Mouse (Mus musculus): ENCODE results near the gene Myct1. TPM values are rescaled to one million over a fixed set of nuclear protein-coding genes. Genes with fewer than 3 reads are reported as not detected.

The Myct1 gene
- polyA plus RNA-seq, 1 experiment from 2014 or later: 4.5 TPM

GRCm38 (mm10) chr10:5615186-5616040 lies 21.8 kb downstream of the Myct1 start:
- no peaks in the 10 kb centered on the region for H3K9me3 ChIP-seq (replicated peaks)
- no peak overlapping the region for H3K27ac ChIP-seq (ENCODE audit: poor library complexity, severe bottlenecking)
- H3K9ac ChIP-seq: no peak overlapping the region
- ATAC-seq (ENCODE audit: insufficient number of reproducible peaks, low FRiP score): no peak
- H3K4me3 ChIP-seq: no peak overlapping the region
- 77% methylated on average over 13 of the region's 13 CpGs for WGBS
- H3K27me3 ChIP-seq (replicated peaks): no peaks in the 10 kb centered on the region
- H3K36me3 ChIP-seq: no peaks in the 10 kb centered on the region
- H3K4me1 ChIP-seq (replicated peaks): no peaks in the 10 kb centered on the region
- no peak overlapping the region for H3K4me2 ChIP-seq

- H3K4me1 ChIP-seq (replicated peaks): peaks cover 7% of the 10 kb centered on the region
- peaks cover 3% of the 10 kb centered on the region for H3K9me3 ChIP-seq (replicated peaks)
- H3K4me2 ChIP-seq: peak overlapping the region; percentile 36; the same call in 1 of the 2 replicates
- 18% methylated on average over 5 of the region's 5 CpGs for WGBS
- H3K4me3 ChIP-seq: no peak overlapping the region
- no peak for ATAC-seq (ENCODE audit: insufficient number of reproducible peaks, low FRiP score)
- no peak overlapping the region for H3K9ac ChIP-seq
- no peaks in the 10 kb centered on the region for H3K36me3 ChIP-seq
- no peaks in the 10 kb centered on the region for H3K27me3 ChIP-seq (replicated peaks)
- no peak overlapping the region for H3K27ac ChIP-seq (ENCODE audit: poor library complexity, severe bottlenecking)
These were observed 32.7 kb downstream of the Myct1 start for GRCm38 (mm10) chr10:5626268-5626667.

- no peak overlapping the region for H3K4me3 ChIP-seq
- H3K36me3 ChIP-seq: no peaks in the 10 kb centered on the region
- no peak overlapping the region for H3K27ac ChIP-seq (ENCODE audit: poor library complexity, severe bottlenecking)
- H3K4me2 ChIP-seq: no peak overlapping the region
- peaks cover 3% of the 10 kb centered on the region for H3K9me3 ChIP-seq (replicated peaks)
- H3K27me3 ChIP-seq (replicated peaks): no peaks in the 10 kb centered on the region
- WGBS: 60% methylated on average over 4 of the region's 4 CpGs
- no peak for ATAC-seq (ENCODE audit: insufficient number of reproducible peaks, low FRiP score)
- H3K9ac ChIP-seq: no peak overlapping the region
- H3K4me1 ChIP-seq (replicated peaks): no peaks in the 10 kb centered on the region
These were observed 40.2 kb downstream of the Myct1 start for GRCm38 (mm10) chr10:5633672-5634200.

- H3K4me1 ChIP-seq (replicated peaks): no peaks in the 10 kb centered on the region
- no peak overlapping the region for H3K4me2 ChIP-seq
- no peaks in the 10 kb centered on the region for H3K27me3 ChIP-seq (replicated peaks)
- no peak overlapping the region for H3K9ac ChIP-seq
- H3K27ac ChIP-seq (ENCODE audit: poor library complexity, severe bottlenecking): no peak overlapping the region
- no peak for ATAC-seq (ENCODE audit: insufficient number of reproducible peaks, low FRiP score)
- H3K36me3 ChIP-seq: no peaks in the 10 kb centered on the region
- H3K9me3 ChIP-seq (replicated peaks): no peaks in the 10 kb centered on the region
- 23% methylated on average over 1 of the region's 1 CpGs for WGBS
- no peak overlapping the region for H3K4me3 ChIP-seq
These were observed 40.8 kb downstream of the Myct1 start for GRCm38 (mm10) chr10:5634336-5634735.

GRCm38 (mm10) chr10:5637322-5637721 lies 43.7 kb downstream of the Myct1 start:
- H3K27me3 ChIP-seq (replicated peaks): no peaks in the 10 kb centered on the region
- H3K9ac ChIP-seq: no peak overlapping the region
- ATAC-seq (ENCODE audit: insufficient number of reproducible peaks, low FRiP score): no peak
- no peak overlapping the region for H3K27ac ChIP-seq (ENCODE audit: poor library complexity, severe bottlenecking)
- WGBS: 67% methylated on average over 4 of the region's 4 CpGs
- no peak overlapping the region for H3K4me2 ChIP-seq
- H3K9me3 ChIP-seq (replicated peaks): no peaks in the 10 kb centered on the region
- no peak overlapping the region for H3K4me3 ChIP-seq
- H3K36me3 ChIP-seq: no peaks in the 10 kb centered on the region
- H3K4me1 ChIP-seq (replicated peaks): no peaks in the 10 kb centered on the region

GRCm38 (mm10) chr10:5639112-5639511 lies 45.5 kb downstream of the Myct1 start, which contains the start of gene Vip:
TSS of gene Vip (plus strand) at chr10:5639218.
- no peak within 1 kb of the TSS for H3K9ac ChIP-seq
- H3K9me3 ChIP-seq (replicated peaks): no peaks in the 10 kb centered on the region
- no peak within 1 kb of the TSS for H3K27ac ChIP-seq (ENCODE audit: poor library complexity, severe bottlenecking)
- H3K36me3 ChIP-seq: no peaks in the 10 kb centered on the region
- no peak within 1 kb of the TSS for H3K4me3 ChIP-seq
- ATAC-seq (ENCODE audit: insufficient number of reproducible peaks, low FRiP score): no peak
- no peak within 1 kb of the TSS for H3K4me2 ChIP-seq
- no peaks in the 10 kb centered on the region for H3K4me1 ChIP-seq (replicated peaks)
- H3K27me3 ChIP-seq (replicated peaks): no peaks in the 10 kb centered on the region
- 25% methylated on average over 8 of the region's 8 CpGs for WGBS

Other genes starting within 250 kb of the Myct1 start
- 18.0 and 19.6 TPM in 2 replicates for gene Syne1, start 42.3 kb upstream of the Myct1 start, polyA plus RNA-seq (2016; fragmentation: Nextera tagmentation; extraction: Ambion mirVana)
- not detected in 2 replicates for gene Vip, start 45.4 kb downstream of the Myct1 start, polyA plus RNA-seq (2016; fragmentation: Nextera tagmentation; extraction: Ambion mirVana)
- gene Fbxo5, start 211.8 kb downstream of the Myct1 start, polyA plus RNA-seq (2016; fragmentation: Nextera tagmentation; extraction: Ambion mirVana): 49.0 and 50.9 TPM in 2 replicates
- gene Mtrf1l, start 230.1 kb downstream of the Myct1 start, polyA plus RNA-seq (2016; fragmentation: Nextera tagmentation; extraction: Ambion mirVana): 9.2 and 15.0 TPM in 2 replicates

Data from heart, embryonic 12.5 days (tissue).